Mouse (Mus musculus) CH12F3 (cell line): ENCODE measurements around the gene Ufc1.
"Not testable (repeated sequence)": the region's sequence is repeated elsewhere in the genome, so short reads cannot be mapped to it uniquely, and the experiment has no call there.

Experiments used
- in situ Hi-C: fragments of 300-500 bp; cut with MboI; formaldehyde crosslinking; loops from 2 replicates; pipeline ENCODE4 v1.14.3; 2020; ENCODE audit warnings: low sequenced_read_pairs

Gene Ufc1

DNA sequence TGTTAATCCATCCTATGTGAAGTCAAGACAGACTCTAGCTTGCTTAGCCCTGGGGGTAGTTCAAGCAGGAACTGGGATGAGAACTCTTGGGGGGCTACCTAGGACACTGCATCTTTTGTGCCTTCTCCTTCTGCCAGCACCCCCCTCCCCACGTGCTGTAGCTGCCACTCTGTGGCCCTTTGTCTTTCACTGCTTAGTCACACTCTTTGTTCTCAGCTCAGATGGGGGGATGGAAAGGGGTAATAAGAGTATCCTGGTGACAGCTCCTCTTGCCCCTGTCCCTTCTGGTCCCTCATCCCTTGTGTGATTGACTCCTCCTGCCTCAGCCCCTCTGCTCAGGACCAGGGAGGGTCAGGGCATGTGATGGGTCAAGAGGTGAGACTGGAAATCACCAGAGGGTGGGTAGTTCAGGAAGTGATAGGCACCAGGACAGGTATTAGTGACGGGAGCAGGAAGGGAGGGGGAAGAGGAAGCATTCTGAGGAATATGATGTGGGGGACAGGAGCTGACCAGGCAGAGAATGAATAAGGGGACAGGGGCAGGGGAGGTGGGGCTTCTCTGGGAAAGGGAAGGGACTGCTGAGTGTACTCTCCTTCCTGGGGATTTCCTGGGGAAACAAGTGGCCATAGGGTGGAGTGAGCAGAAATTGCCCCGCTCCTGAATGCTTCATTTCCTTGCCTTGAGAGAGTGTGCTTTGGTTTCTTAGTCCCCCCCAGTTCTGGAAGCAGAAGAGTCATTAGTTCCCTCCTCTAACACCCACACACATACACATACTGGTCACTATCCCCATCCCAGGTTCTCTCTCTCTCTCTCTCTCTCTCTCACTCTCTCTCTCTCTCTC is 46.2 kb downstream of the Ufc1 start:
- in situ Hi-C loops = no loop called here

DNA sequence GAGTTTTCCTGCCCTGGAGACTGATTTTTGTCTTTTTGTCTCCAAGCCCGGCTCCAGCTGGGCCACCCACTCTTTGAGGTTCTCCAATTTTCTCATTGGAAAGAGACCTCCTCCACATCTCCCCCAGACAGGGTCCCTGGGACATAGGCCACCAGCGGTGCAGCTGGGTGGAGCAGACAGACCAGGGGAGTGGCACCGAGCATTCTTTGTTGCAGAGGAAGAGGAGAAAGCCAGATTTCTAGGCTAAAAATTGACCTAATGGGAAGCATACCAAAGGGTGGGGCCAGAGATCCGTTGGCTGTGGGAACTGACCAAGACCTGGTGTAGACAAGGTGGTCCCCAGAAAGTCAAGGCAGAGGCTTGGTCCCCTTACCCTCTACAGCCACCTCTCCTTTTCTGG is 46.9 kb downstream of the Ufc1 start:
- in situ Hi-C loops = no loop called here

DNA sequence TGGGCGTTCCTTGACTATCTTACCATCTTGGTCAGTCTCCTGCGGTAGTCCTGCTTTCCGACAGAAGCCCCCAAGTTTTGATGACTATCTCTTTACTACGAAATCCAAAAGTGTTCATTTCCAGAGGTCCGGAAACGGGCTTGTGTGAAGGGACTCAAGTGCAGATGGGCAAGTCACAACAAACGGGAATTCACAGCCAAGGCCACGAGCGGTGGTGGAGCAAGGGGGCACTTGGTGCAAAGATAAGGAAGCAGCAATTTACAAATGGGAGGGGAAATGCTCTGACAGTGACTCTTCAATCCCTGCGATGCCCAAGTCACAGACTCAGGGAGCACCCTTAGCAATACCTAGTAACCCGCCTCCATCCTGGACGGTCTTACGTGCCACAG is 47.4 kb downstream of the Ufc1 start:
- in situ Hi-C loops = no loop called here

DNA sequence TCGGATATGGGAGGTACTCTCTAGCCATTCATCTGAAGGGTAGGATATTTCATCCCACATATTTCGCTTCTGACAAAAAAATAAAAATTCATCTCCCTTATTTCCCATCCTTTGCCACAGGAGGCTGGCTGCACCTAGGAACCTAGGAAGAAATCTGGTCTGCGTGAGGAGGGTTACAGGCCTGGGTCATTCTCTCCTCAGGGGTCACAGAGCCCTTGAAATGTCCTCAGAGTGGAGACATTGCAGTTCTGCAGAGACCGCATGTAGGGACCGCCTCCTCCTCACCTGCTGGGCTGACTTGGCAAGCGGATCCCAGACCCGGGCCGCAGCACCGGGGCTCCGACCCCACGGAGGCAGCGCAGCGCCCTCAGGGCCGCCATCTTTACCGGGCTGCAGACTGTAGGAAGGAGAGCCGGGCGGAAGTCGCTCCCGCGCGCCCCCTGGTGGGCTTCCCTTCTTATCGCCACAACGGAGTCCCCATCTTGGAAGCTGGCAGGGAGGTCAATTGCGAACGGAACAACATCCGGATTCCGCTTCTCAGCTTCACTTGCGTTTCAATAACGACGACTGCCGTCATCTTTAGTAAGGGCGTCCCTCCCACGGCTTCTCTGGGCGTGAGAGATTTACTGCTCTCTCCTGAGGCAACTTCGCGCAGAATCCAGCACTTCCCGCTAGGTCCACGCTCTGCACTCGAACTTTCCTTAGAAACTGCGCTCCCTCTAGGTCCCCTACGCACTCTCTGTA is 47.9 kb downstream of the Ufc1 start:
- in situ Hi-C loops = no loop called here

DNA sequence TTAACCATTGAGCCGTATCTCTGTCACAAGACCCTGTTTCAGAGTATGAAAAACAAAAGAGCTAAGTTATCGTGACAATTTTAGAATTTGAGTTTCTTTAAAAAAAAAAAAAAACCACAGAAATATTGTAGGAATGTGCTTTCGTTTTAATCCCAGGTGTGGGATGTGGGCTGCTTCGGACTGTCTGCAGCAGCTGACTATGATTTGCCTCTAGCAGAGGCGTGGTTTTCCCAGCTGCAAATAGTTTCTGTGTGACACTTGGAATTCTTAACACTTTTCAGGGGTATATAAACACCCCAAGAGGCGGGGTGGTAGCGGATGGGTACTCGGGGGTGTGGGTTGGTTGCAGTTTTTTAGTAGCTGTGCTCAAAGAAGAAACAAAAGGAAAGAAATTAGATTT is 49.5 kb downstream of the Ufc1 start:
- in situ Hi-C loops = no loop called here

DNA sequence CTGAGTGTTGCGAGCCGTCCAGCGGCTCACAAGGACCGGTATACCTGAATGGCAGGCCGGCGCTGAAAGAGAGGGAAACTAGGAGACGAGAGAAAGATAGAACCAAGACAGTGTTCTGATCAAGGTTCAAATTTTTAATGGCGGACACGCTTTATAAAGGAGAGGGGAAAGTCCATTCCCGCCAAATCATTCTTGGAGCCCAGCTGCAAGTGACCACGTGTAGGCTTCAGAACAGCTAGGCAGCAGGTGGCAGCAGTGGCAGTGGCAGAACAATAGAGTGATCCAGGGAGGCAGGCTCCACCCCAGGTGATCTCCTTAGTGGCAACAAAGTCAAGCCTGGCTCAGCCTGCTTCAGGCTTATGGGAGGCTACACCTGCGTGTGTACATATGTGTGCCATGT is 52.9 kb downstream of the Ufc1 start:
- in situ Hi-C loops = not testable (repeated sequence)

DNA sequence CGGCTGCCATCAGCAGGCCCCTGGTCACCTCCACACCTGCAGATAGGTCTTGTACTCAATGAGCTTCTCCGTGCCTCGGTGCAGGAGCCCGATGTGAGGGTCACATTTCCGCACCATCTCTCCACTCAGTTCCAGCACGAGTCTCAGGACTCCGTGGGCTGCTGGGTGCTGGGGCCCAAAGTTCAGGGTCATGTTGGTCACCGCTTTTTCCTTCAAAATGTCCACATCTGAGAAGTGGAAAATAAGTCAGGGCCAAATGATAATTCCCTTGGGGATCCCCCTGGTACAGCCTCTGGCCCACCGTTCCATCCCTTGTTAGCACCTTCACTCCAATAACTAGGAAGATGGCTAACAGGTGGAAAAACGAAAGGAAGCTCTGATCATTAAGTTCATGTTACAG is 53.9 kb downstream of the Ufc1 start:
- in situ Hi-C loops = no loop called here

DNA sequence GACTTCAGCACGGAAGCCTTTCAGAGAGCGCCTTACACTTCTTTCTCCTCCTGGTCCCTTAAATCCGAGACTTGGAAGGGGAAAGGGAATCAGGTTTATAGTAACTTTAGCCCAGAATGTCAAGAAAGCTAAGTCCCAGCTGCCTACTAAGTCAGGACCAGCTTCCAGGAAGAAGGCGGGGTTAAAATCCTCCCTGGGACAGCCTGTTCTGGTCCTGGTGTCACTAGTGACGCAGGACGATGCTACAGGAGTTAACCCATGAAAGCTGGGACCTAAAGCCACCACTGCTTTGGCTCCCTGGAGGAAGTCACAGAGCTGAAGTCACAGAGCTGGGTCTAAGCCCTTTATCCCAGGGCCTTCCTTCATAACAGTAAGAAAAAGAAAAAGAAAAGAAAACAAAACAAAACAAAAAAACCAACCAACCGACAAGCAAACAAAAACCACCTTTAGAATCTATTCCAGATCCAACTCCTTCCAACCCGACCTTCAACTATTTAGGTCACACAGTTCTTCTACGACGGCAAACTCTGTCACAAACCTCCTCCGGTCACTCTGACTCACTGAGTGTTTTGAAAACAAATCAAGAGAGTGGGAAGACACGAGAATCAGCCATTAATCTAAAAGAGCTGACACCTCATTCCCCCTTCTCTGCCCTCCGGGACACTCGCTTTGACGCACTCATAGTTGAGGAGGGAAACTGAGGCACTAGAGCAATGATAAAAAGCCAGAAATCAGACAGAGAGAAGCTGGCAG is 54.7 kb downstream of the Ufc1 start:
- in situ Hi-C loops = loop anchor here (10.0 kb wide), 1 partner anchor 345 kb away; no protein-coding TSS in a partner anchor
